Mouse (Mus musculus) heart, adult 2 months (tissue): ENCODE results near the gene Satb1. TPM values are rescaled to one million over a fixed set of nuclear protein-coding genes. Genes with fewer than 3 reads are reported as not detected.
A peak's percentile ranks its signal among the peaks of the same experiment; 100 is the strongest.

ENCODE experiments used
- DNase-seq, 2 experiments: peaks; one replicate each; pipeline ENCODE4 v3.0.0; 2021
- H3K27ac ChIP-seq: fragments of 200-600 bp; 2 replicates; pipeline ENCODE4 v1.8.1; 2022
- H3K27me3 ChIP-seq: fragments of 200-500 bp; 2 replicates; pipeline ENCODE4 v1.6.1; 2012; ENCODE audit warnings: mild to moderate bottlenecking, low read length, inconsistent platforms, mixed read lengths; ENCODE audit not compliant: control insufficient read depth, insufficient read depth
- H3K36me3 ChIP-seq: fragments of 200-500 bp; 2 replicates; pipeline ENCODE4 v1.6.1; 2012; ENCODE audit warnings: low read length, inconsistent platforms; ENCODE audit not compliant: control insufficient read depth, insufficient read depth
- H3K4me1 ChIP-seq: fragments of 200-500 bp; 2 replicates; pipeline ENCODE4 v1.6.1; 2011; ENCODE audit warnings: low read length; ENCODE audit not compliant: control insufficient read depth, insufficient read depth
- H3K4me3 ChIP-seq: fragments of 200-600 bp; 2 replicates; pipeline ENCODE4 v1.8.1; 2022
- H3K79me2 ChIP-seq: fragments of 200-500 bp; replicated peaks from 2 replicates; pipeline ENCODE4 v1.6.1; 2012; ENCODE audit warnings: mild to moderate bottlenecking, inconsistent platforms, low read length, moderate library complexity, mixed read lengths; ENCODE audit not compliant: control insufficient read depth, insufficient read depth
- H3K9ac ChIP-seq: fragments of 200-500 bp; 2 replicates; pipeline ENCODE4 v1.6.1; 2012; ENCODE audit warnings: low read depth, mild to moderate bottlenecking, control low read depth, inconsistent platforms, low read length, mixed read lengths
- CTCF ChIP-seq: fragments of 200-600 bp; IDR thresholded peaks from 2 replicates; pipeline ENCODE4 v1.8.1; 2022; ENCODE audit warnings: antibody characterized with exemption, mild to moderate bottlenecking, moderate library complexity
- EP300 ChIP-seq: fragments of 200-500 bp; IDR thresholded peaks from 2 replicates; pipeline ENCODE4 v1.6.1; 2011; ENCODE audit warnings: low read depth, low read length, control low read depth; ENCODE audit not compliant: insufficient read depth
- POLR2A ChIP-seq: fragments of 200-500 bp; IDR thresholded peaks from 2 replicates; pipeline ENCODE4 v1.6.1; 2011; ENCODE audit warnings: mild to moderate bottlenecking, low read depth, low read length, control low read depth; ENCODE audit not compliant: insufficient read depth
- WGBS: fragments of 180-500 bp; shearing (Covaris S2); methylation state at CpG from one replicate; pipeline ENCODE4 v1.1.7; 2018; 5-methylcytosine and 5-hydroxymethylcytosine counted together
- intact Hi-C: fragments of 180-260 bp; cut with DNase I; formaldehyde crosslinking; loops from one replicate; pipeline ENCODE4 v1.15.1; 2025
- polyA plus RNA-seq: library from polyadenylated mRNA; depleted of rRNA; stranded (reverse); fragments of >200 nt; gene quantifications from 2 replicates; pipeline ENCODE4 v1.2.3, GENCODE M21; 2012
- total RNA-seq, 2 experiments: library from RNA; stranded (reverse); gene quantifications; 2 replicates each; pipeline ENCODE4 v1.2.3; 2021

Satb1 gene
- total and polyA plus RNA-seq, 3 experiments = 10.9 to 25.4 (median 20.1) TPM

- no peak for DNase-seq
- no peak overlapping the region for H3K4me3 ChIP-seq
- no peaks in the 10 kb centered on the region for H3K27me3 ChIP-seq
- TF ChIP-seq CTCF (no peak), POLR2A (no peak), EP300 (no peak)
- H3K79me2 ChIP-seq = no peaks in the 10 kb centered on the region
- intact Hi-C loops = no loop called here
- H3K36me3 ChIP-seq = no peaks in the 10 kb centered on the region; the same call in 1 of the 2 replicates
- 0 out of 2 replicates have a peak, but pooled peaks cover 3% of the 10 kb centered on the region for H3K4me1 ChIP-seq
- no peak overlapping the region for H3K27ac ChIP-seq
- no peak overlapping the region for H3K9ac ChIP-seq
- 84% methylated on average over 2 of the region's 2 CpGs for WGBS
Observed at GRCm38 (mm10) chr17:51778961-51779360, 54.1 kb downstream of the Satb1 start.

- no peaks in the 10 kb centered on the region; the same call in 1 of the 2 replicates for H3K36me3 ChIP-seq
- intact Hi-C loops = no loop called here
- H3K9ac ChIP-seq = no peak overlapping the region
- no peak overlapping the region for H3K27ac ChIP-seq
- no peak overlapping the region for H3K4me3 ChIP-seq
- TF ChIP-seq CTCF = peak; percentile 69
- no peak for TF ChIP-seq EP300
- H3K27me3 ChIP-seq = no peaks in the 10 kb centered on the region
- 78% methylated on average over 1 of the region's 1 CpGs for WGBS
- no peaks in the 10 kb centered on the region for H3K79me2 ChIP-seq
- no peaks in the 10 kb centered on the region for H3K4me1 ChIP-seq
- DNase-seq = no peak
Observed at GRCm38 (mm10) chr17:51777813-51778212, 55.3 kb downstream of the Satb1 start.

GRCm38 (mm10) chr17:51775070-51775881 is 57.8 kb downstream of the Satb1 start:
- Histone ChIP-seq H3K27me3 (no peaks in the 10 kb centered on the region), H3K27ac (no peak overlapping the region), H3K4me1 (no peaks in the 10 kb centered on the region), H3K4me3 (no peak overlapping the region), H3K36me3 (no peaks in the 10 kb centered on the region; the same call in 1 of the 2 replicates), H3K79me2 (no peaks in the 10 kb centered on the region), H3K9ac (no peak overlapping the region)
- intact Hi-C loops = no loop called here
- TF ChIP-seq POLR2A (no peak), EP300 (no peak), CTCF (no peak)
- no peak for DNase-seq
- 92% methylated on average over 18 of the region's 18 CpGs for WGBS

GRCm38 (mm10) chr17:51763600-51763999 is 69.5 kb downstream of the Satb1 start:
- Histone ChIP-seq H3K27me3 (no peaks in the 10 kb centered on the region), H3K79me2 (no peaks in the 10 kb centered on the region), H3K4me1 (no peaks in the 10 kb centered on the region), H3K9ac (no peak overlapping the region), H3K4me3 (no peak overlapping the region), H3K36me3 (no peaks in the 10 kb centered on the region), H3K27ac (no peak overlapping the region)
- no peak for TF ChIP-seq EP300
- no peak for TF ChIP-seq POLR2A
- TF ChIP-seq CTCF = no peak
- 86% methylated on average over 8 of the region's 8 CpGs for WGBS
- no peak for DNase-seq
- intact Hi-C loops = no loop called here

- Histone ChIP-seq H3K4me1 (no peaks in the 10 kb centered on the region), H3K9ac (no peak overlapping the region), H3K36me3 (no peaks in the 10 kb centered on the region), H3K27ac (no peak overlapping the region), H3K79me2 (no peaks in the 10 kb centered on the region), H3K4me3 (no peak overlapping the region), H3K27me3 (no peaks in the 10 kb centered on the region)
- 74% methylated on average over 7 of the region's 7 CpGs for WGBS
- DNase-seq = no peak
- TF ChIP-seq POLR2A (no peak), EP300 (no peak), CTCF (no peak)
- intact Hi-C loops = no loop called here
Observed at GRCm38 (mm10) chr17:51762503-51762902, 70.6 kb downstream of the Satb1 start.

GRCm38 (mm10) chr17:51760997-51761655 is 72.0 kb downstream of the Satb1 start:
- H3K27ac ChIP-seq = no peak overlapping the region
- no peaks in the 10 kb centered on the region for H3K4me1 ChIP-seq
- H3K36me3 ChIP-seq = no peaks in the 10 kb centered on the region
- WGBS = 86% methylated on average over 17 of the region's 17 CpGs
- no peak for TF ChIP-seq POLR2A
- no peak for TF ChIP-seq EP300
- no peak for TF ChIP-seq CTCF
- H3K9ac ChIP-seq = no peak overlapping the region
- no peaks in the 10 kb centered on the region for H3K27me3 ChIP-seq
- no peaks in the 10 kb centered on the region for H3K79me2 ChIP-seq
- H3K4me3 ChIP-seq = no peak overlapping the region
- no peak for DNase-seq
- intact Hi-C loops = no loop called here
